Mouse (Mus musculus) monocyte, adult 5-6 weeks (primary cell): ENCODE measurements around the gene Socs2. TPM values are rescaled to one million over a fixed set of nuclear protein-coding genes. Genes with fewer than 3 reads are reported as not detected.
"Not testable (repeated sequence)": the region's sequence is repeated elsewhere in the genome, so short reads cannot be mapped to it uniquely, and the experiment has no call there.

Source experiments
- ATAC-seq: fragments of 153-309, 156-312 bp; replicated peaks from 2 replicates; pipeline ENCODE4 v1.8.0; 2017; ENCODE audit warnings: mild to moderate bottlenecking; ENCODE audit not compliant: low TSS enrichment, insufficient number of reproducible peaks, severe bottlenecking, poor library complexity, low FRiP score
- total RNA-seq: library from RNA; stranded (forward); fragments of 200-1000, 200-491, 200-594 nt; gene quantifications from 3 replicates; pipeline ENCODE4 v1.2.3, GENCODE M21; 2017

The Socs2 gene
- total RNA-seq, 1 experiment from 2014 or later = 0.76 TPM

DNA sequence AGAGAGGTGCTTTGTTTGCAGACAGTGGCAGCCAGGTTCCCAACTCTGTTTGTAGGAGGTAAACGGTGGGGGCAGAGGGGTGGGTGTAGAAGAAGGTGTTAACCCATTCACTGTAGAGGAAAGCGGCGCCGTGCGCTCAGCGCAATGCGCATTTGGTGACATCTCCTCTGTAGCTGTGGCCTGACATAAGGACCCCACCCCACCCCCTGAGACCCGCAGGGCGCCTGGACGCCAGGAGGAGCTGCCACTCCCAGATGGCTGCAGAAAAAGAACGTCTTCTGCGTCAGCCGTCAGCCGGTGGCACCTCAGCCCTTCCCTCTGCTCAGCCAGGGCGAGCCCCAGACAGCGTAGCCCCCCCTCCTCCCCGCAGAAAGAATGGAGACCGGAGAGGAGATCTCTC lies 18.5 kb downstream of the Socs2 start:
- ATAC-seq = no peak

- ATAC-seq = no peak
Observed at GRCm38 (mm10) chr10:95397191-95397835, 19.7 kb downstream of the Socs2 start.

GRCm38 (mm10) chr10:95396356-95396755 lies 20.6 kb downstream of the Socs2 start:
- no peak for ATAC-seq

- no peak for ATAC-seq
Observed at GRCm38 (mm10) chr10:95394819-95395812, 21.9 kb downstream of the Socs2 start.

GRCm38 (mm10) chr10:95392073-95392472 lies 24.9 kb downstream of the Socs2 start:
- ATAC-seq = no peak

DNA sequence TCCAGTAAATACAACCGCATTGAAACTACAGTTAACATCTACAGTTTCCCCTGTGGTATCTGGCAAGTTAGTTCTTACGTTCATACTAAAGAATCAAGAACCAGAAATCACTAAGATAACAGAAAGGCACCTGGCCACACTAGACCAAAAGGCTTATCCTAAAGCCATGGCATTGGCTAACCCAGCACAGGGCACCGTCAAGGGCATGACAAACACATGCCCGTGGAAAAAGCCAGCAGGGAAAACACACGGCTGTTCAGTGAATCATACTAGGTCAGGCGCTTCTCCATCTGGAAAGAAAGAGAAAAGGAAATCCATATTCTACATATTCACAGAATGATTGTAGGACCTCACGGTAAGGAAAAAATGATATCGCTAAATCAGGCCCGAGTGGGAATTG lies 26.1 kb downstream of the Socs2 start:
- ATAC-seq = no peak

GRCm38 (mm10) chr10:95389805-95390204 lies 27.2 kb downstream of the Socs2 start:
- not testable (repeated sequence) for ATAC-seq

DNA sequence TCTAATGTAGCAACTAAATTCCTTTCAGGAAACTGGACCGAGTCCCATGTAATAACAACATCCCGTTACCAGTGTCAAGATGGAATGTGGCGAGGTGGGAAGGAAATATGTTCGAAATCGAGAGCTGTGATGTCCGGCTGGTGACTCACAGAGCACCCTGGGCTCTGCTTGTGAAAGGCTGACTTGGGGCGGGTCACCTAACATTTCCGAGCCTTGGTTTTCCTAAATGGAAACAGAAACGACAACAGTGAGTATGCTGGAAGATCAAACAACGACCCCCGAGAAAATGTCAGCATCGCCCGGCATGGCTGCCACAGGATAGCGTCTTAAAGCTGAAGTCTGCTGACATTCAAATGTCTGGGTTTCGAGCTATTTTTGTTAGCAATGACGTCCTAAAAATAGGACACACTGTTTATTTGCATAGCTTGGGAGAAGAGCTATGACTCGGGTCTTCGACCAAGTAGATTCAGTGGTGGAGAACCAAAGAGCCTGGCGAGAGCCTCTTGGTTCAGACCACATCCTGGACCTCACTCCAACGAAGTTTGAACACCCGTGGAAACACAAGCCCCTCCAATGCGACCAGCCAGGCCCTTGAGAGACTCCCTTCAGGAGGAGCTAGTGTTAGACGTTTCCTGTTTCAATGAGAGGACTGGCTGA lies 28.0 kb downstream of the Socs2 start:
- no peak for ATAC-seq

DNA sequence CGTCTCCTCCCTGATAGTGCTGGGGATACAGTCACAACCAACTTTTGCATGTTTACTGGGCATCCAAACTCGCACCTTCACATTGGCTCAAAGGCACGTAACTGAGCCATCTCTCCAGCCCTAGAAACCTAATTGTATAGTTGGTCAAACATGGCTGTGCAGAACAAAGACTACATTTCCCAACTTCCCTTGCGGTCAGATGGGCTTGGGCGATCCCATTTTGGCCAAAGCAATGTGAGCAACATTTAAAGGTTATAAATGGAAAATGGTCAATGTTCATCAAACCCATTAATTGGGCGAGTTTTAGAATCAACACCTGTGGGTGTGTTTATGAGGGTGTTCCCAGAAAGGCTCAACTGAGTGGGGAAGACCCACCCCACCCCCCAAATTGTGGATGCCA lies 30.5 kb downstream of the Socs2 start:
- no peak for ATAC-seq

DNA sequence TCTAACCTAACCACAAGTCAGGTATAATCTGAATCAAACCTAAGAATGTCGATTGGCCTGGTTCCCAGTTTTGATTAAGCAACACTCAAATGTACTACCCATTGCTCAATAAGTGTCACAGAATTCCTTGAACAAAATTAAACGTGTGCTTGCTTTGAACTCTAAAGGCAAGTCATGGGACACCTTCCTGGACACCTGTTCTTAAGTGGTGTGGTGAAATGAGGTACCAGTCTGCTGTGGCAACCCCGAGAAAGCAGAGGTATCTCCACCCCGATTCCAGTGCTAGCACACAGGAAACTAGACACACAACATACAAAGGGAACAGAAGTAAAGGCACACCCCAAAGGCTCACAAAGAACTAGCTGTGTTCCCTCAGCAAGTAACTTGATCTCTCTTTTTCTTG lies 31.2 kb downstream of the Socs2 start:
- ATAC-seq = no peak

- ATAC-seq = no peak
Observed at GRCm38 (mm10) chr10:95385081-95385480, 31.9 kb downstream of the Socs2 start.

DNA sequence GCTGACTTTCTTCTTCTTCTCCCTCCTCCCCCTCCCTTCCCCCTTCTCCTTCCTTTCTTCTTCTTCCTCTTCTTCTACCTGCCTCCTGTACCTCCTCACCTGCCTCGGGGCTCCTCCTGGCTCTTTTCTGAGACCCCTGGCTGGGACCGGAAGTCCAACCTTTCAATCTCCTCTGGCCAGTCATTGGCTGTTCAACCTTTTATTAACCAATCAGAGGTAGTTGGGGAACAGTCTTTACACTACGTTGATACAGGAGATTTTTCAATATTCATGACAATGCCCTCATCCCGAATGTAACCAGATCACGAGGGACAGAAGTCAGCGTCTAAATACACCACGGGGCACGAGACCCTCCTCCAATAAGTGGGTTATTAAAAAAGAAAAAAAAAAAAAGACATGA lies 32.5 kb downstream of the Socs2 start:
- no peak for ATAC-seq

GRCm38 (mm10) chr10:95373340-95373739 lies 43.6 kb downstream of the Socs2 start:
- ATAC-seq = no peak

GRCm38 (mm10) chr10:95371942-95372341 lies 45.0 kb downstream of the Socs2 start:
- peak; percentile 71 for ATAC-seq

GRCm38 (mm10) chr10:95369190-95369589 lies 47.8 kb downstream of the Socs2 start:
- ATAC-seq = no peak

GRCm38 (mm10) chr10:95368151-95368550 lies 48.8 kb downstream of the Socs2 start:
- ATAC-seq = no peak

GRCm38 (mm10) chr10:95367661-95368089 lies 49.3 kb downstream of the Socs2 start:
- ATAC-seq = no peak

DNA sequence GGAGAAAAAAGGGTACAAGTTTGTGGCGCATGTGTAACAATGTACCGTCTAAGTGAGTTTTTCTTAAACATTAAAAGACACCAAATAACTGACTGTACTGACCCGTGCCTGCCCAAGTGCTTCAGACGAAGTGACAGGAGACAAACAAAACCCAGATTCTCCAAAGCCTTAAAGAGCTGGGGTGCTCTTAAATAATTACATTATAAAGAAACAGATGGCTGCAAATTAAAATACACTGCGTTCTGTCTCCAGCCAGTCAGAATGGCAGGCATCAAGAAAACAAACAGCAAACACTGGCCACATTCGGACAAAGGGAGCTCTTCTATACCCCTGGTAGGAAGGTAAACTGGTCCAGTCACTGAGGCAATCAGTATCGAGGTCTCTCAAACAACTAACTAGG lies 49.7 kb downstream of the Socs2 start:
- ATAC-seq = no peak

GRCm38 (mm10) chr10:95362326-95362725 lies 54.7 kb downstream of the Socs2 start:
- ATAC-seq = no peak
